Mouse (Mus musculus) forebrain, embryonic 11.5 days (tissue): ENCODE measurements around the gene Dnah1. TPM values are rescaled to one million over a fixed set of nuclear protein-coding genes. Genes with fewer than 3 reads are reported as not detected.

ENCODE experiments used
- ATAC-seq: fragments of 200-750 bp; cut with Nextera tagmentation; replicated peaks from 2 replicates; pipeline ENCODE4 v1.8.0; 2017; ENCODE audit warnings: moderate TSS enrichment; ENCODE audit not compliant: low FRiP score
- DNase-seq: peaks from one replicate; pipeline ENCODE4 v3.0.0-alpha.2; 2017; ENCODE audit warnings: low spot score
- H3K27ac ChIP-seq: fragments of 300-500 bp; sonication (generic); 2 replicates; pipeline ENCODE4 v1.5.1; 2014; ENCODE audit warnings: low read depth, low read length
- H3K27me3 ChIP-seq: fragments of 300-500 bp; sonication (generic); 2 replicates; pipeline ENCODE4 v1.6.1; 2014; ENCODE audit warnings: mild to moderate bottlenecking, low read length, mixed read lengths; ENCODE audit not compliant: control insufficient read depth, insufficient read depth
- H3K36me3 ChIP-seq: fragments of 300-500 bp; sonication (generic); 2 replicates; pipeline ENCODE4 v1.6.1; 2014; ENCODE audit warnings: mild to moderate bottlenecking, low read length, moderate library complexity, mixed read lengths; ENCODE audit not compliant: control insufficient read depth, insufficient read depth
- H3K4me1 ChIP-seq: fragments of 300-500 bp; sonication (generic); replicated peaks from 2 replicates; pipeline ENCODE4 v1.6.1; 2014; ENCODE audit warnings: low read length, mixed read lengths; ENCODE audit not compliant: control insufficient read depth, insufficient read depth
- H3K4me2 ChIP-seq: fragments of 300-500 bp; sonication (generic); 2 replicates; pipeline ENCODE4 v1.6.1; 2014; ENCODE audit warnings: low read depth, mild to moderate bottlenecking, low read length, moderate library complexity, mixed read lengths; ENCODE audit not compliant: severe bottlenecking
- H3K4me3 ChIP-seq: fragments of 300-500 bp; sonication (generic); 2 replicates; pipeline ENCODE4 v1.5.1; 2014; ENCODE audit warnings: low read depth, low read length
- H3K9ac ChIP-seq: fragments of 300-500 bp; sonication (generic); 2 replicates; pipeline ENCODE4 v1.6.1; 2014; ENCODE audit warnings: low read length
- H3K9me3 ChIP-seq: fragments of 300-500 bp; sonication (generic); 2 replicates; pipeline ENCODE4 v1.6.1; 2016; ENCODE audit warnings: low read length, mixed read lengths; ENCODE audit not compliant: control insufficient read depth
- WGBS: fragments of 180-500 bp; shearing (Covaris S2); extraction: QIAGEN DNeasy Blood & Tissue Kit; methylation state at CpG from one replicate; pipeline ENCODE4 v1.1.7; 2014; 5-methylcytosine and 5-hydroxymethylcytosine counted together
- polyA plus RNA-seq: library from polyadenylated mRNA; unstranded; fragments of >200 nt; fragmentation: Nextera tagmentation; extraction: Ambion mirVana; gene quantifications from 2 replicates; pipeline ENCODE4 v1.2.1, GENCODE M21; 2014

Gene Dnah1
- polyA plus RNA-seq, 1 experiment from 2014 or later = 7.6 TPM

DNA sequence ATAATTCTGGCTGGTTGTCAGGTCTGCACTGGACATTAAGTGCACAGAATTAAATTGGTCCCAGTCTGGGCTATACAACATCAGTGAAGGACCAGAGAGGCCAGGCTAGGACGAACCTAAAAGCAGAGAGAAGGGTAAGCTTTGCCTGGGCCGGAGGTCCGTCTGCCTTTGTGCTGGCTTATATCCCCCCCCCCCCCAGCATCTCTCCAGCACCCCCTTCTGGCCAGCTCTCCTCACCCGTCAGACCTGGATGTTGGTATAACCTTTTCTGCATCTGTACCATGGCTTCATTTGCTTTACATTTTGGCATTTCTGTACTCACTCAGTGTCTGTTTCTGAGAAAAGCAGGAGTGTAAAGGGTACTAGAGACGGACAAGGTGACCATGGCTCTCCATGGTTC, 1.9 kb upstream of the Dnah1 start:
- Histone ChIP-seq H3K27ac (no peak overlapping the region), H3K4me3 (no peak overlapping the region), H3K36me3 (no peaks in the 10 kb centered on the region), H3K4me2 (no peak overlapping the region), H3K9ac (no peak overlapping the region), H3K9me3 (no peaks in the 10 kb centered on the region), H3K27me3 (no peaks in the 10 kb centered on the region; the same call in 1 of the 2 replicates), H3K4me1 (no peaks in the 10 kb centered on the region; the same call in 1 of the 2 replicates)
- DNase-seq (no peak), ATAC-seq (no peak)
- WGBS = 54% methylated on average over 5 of the region's 5 CpGs

DNA sequence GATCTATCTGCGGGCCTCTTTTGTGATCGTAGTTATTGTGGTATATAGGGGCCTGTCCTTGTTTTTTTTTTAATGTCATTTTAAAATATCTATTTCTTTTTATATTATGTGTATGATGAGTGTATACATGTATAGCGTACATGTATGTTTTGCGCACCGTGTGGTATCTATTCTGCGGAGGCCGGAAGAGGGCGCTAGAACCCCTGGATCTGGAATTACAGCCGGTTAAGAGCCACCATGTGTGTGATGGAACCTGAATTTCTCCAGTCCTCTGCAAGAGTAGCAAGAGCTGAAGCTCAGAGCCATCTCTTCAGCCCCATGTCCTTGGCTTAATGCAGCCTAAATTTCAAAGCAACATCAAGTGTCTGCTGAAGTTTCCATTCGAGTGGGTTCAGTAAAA, 1.2 kb upstream of the Dnah1 start:
- WGBS = 68% methylated on average over 10 of the region's 10 CpGs
- Histone ChIP-seq H3K4me3 (no peak overlapping the region), H3K4me1 (no peaks in the 10 kb centered on the region; the same call in 1 of the 2 replicates), H3K4me2 (no peak overlapping the region), H3K9ac (no peak overlapping the region), H3K36me3 (no peaks in the 10 kb centered on the region), H3K27ac (no peak overlapping the region), H3K27me3 (no peaks in the 10 kb centered on the region), H3K9me3 (no peaks in the 10 kb centered on the region)
- no peak for DNase-seq
- ATAC-seq = no peak

GRCm38 (mm10) chr14:31323189-31323588, 507 bp downstream of the Dnah1 start:
- DNase-seq = no peak
- 83% methylated on average over 4 of the region's 4 CpGs for WGBS
- Histone ChIP-seq H3K36me3 (no peaks in the 10 kb centered on the region), H3K4me2 (peak overlapping the region; percentile 55), H3K27me3 (no peaks in the 10 kb centered on the region), H3K4me1 (no peaks in the 10 kb centered on the region; the same call in 1 of the 2 replicates), H3K4me3 (peak overlapping the region; percentile 26), H3K27ac (no peak overlapping the region), H3K9me3 (no peaks in the 10 kb centered on the region), H3K9ac (peak overlapping the region; percentile 50)
- no peak for ATAC-seq

DNA sequence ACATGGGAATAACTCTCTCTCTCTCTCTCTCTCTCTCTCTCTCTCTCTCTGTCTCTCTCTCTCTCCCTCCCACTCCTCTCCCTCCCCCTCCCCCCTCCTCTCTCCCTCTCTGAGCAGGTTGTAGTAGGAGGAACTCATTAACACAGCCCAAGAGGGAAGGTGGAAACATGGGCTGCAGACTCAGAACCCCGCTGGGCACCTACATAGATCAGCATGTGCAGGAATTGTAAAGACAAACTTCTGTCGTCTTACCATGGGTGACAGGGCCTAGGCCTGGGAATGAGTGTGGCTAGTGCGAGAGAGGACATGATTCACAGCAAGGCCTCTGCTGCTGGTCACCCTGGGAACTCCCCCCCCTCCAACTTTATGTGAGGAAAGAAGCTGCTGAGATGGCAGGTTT, 1.5 kb downstream of the Dnah1 start:
- Histone ChIP-seq H3K9ac (no peak overlapping the region), H3K36me3 (no peaks in the 10 kb centered on the region), H3K4me3 (no peak overlapping the region), H3K4me2 (no peak overlapping the region), H3K9me3 (no peaks in the 10 kb centered on the region), H3K4me1 (no peaks in the 10 kb centered on the region; the same call in 1 of the 2 replicates), H3K27me3 (no peaks in the 10 kb centered on the region), H3K27ac (no peak overlapping the region)
- DNase-seq (no peak), ATAC-seq (no peak)
- 81% methylated on average over 3 of the region's 3 CpGs for WGBS

DNA sequence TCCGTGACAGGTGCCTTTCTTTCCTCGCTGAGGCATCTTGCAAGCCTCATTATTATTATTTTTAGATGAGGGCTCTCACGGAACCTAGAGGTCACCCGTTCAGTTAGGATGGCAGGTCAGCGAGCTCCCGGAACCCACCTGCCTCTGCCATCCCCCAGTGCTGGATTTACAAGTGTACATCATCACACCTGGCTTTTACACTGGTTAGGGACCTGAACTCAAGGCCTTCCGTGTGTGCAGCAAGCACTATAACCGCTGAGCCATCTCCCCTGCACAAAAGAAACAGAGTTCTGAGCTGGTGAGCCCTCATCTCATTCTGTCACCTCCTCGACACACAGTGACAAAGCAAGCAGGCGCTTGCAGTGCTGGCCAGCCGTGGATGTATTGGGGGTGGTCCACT, 2.5 kb downstream of the Dnah1 start:
- Histone ChIP-seq H3K9me3 (no peaks in the 10 kb centered on the region), H3K4me1 (no peaks in the 10 kb centered on the region; the same call in 1 of the 2 replicates), H3K27me3 (no peaks in the 10 kb centered on the region), H3K4me2 (no peak overlapping the region), H3K9ac (no peak overlapping the region), H3K36me3 (no peaks in the 10 kb centered on the region), H3K27ac (no peak overlapping the region), H3K4me3 (no peak overlapping the region)
- DNase-seq = no peak
- ATAC-seq = no peak
- 82% methylated on average over 11 of the region's 11 CpGs for WGBS

DNA sequence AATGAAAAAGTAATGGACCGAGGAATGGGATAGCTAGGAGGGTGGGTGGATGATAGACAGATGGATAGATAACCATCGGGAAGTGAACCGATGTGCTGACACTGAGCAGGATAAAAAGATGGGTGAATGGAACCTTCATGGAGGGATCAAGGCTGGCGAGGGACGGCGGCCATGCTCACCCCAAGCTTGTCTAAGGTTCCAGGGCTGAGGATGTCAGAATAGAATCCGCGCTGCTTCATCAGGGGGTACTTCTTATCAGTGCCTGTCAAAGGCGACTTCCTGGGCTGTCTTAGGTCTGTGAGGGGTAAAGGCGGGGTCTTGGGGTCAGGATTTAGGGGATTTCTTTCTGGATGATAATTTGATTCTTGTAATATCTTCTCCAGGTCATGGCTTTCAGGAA, 4.2 kb downstream of the Dnah1 start:
- Histone ChIP-seq H3K36me3 (no peaks in the 10 kb centered on the region), H3K4me2 (no peak overlapping the region), H3K4me3 (no peak overlapping the region), H3K27ac (no peak overlapping the region), H3K4me1 (no peaks in the 10 kb centered on the region; the same call in 1 of the 2 replicates), H3K9ac (no peak overlapping the region), H3K27me3 (no peaks in the 10 kb centered on the region), H3K9me3 (no peaks in the 10 kb centered on the region)
- 89% methylated on average over 10 of the region's 10 CpGs for WGBS
- ATAC-seq = no peak
- DNase-seq = peak; percentile 23

DNA sequence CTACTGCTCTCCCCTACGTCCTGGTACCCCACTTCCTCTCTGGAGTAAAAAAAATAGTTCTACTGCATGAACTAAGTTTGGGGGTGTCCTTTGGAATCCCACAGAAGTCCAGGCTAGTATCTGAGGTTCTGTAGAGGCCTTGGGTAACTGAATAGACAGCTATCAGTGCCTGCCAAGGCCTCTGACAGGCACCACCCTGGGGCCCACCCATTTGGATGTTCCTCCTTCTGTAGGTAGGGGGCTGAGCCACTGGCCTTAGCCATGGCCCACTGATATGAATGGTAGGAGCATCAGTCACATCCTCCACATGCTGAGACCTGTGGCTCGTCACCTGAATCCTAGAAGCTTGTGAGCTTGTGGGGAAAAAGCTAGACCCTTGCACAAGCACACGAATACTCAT, 5.9 kb downstream of the Dnah1 start:
- Histone ChIP-seq H3K27me3 (no peaks in the 10 kb centered on the region), H3K9ac (no peak overlapping the region), H3K27ac (no peak overlapping the region), H3K9me3 (no peaks in the 10 kb centered on the region), H3K4me3 (no peak overlapping the region), H3K36me3 (no peaks in the 10 kb centered on the region), H3K4me1 (no peaks in the 10 kb centered on the region), H3K4me2 (no peak overlapping the region)
- DNase-seq (no peak), ATAC-seq (no peak)
- 77% methylated on average over 3 of the region's 3 CpGs for WGBS

DNA sequence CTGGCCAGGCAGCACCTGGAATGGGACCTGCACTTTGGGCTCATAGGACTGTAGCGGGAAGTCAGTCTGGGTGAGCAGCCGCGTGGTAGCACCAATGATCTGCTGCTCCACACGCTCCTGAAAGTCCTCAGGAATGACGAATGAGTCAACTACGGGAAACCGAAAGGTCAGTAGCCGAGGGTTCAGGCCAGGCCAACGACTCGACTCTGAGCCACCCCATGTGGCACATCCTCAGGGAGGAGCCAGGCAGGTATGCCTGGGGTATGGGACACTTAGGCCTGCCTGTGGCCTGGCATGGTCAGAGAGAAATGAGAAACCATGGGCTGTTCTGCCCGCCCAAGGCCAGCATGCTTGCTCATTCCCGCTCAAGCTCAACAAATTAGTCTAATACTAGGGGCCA, 7.1 kb downstream of the Dnah1 start:
- Histone ChIP-seq H3K36me3 (no peaks in the 10 kb centered on the region), H3K27me3 (no peaks in the 10 kb centered on the region), H3K4me3 (no peak overlapping the region), H3K9me3 (no peaks in the 10 kb centered on the region), H3K9ac (no peak overlapping the region), H3K4me2 (no peak overlapping the region), H3K27ac (no peak overlapping the region), H3K4me1 (no peaks in the 10 kb centered on the region)
- DNase-seq (no peak), ATAC-seq (no peak)
- WGBS = 88% methylated on average over 12 of the region's 12 CpGs

- H3K4me3 ChIP-seq = no peak overlapping the region
- H3K36me3 ChIP-seq = no peaks in the 10 kb centered on the region
- no peak overlapping the region for H3K27ac ChIP-seq
- H3K9me3 ChIP-seq = no peaks in the 10 kb centered on the region
- no peak overlapping the region for H3K4me2 ChIP-seq
- no peaks in the 10 kb centered on the region for H3K27me3 ChIP-seq
- H3K4me1 ChIP-seq = no peaks in the 10 kb centered on the region
- H3K9ac ChIP-seq = no peak overlapping the region
- WGBS = 39% methylated on average over 3 of the region's 3 CpGs
- DNase-seq (no peak), ATAC-seq (no peak)
Measured at GRCm38 (mm10) chr14:31313192-31313591, 10.5 kb downstream of the Dnah1 start.
